Mouse (Mus musculus): Measurements from ENCODE around the gene Pitpnb. TPM values are rescaled to one million over a fixed set of nuclear protein-coding genes. Genes with fewer than 3 reads are reported as not detected.

The Pitpnb gene
- polyA plus RNA-seq, 1 experiment from 2014 or later, result 51.5 TPM

- Histone ChIP-seq H3K4me3 (no peak overlapping the region), H3K27ac (no peak overlapping the region), H3K4me2 (no peak overlapping the region), H3K9ac (no peak overlapping the region), H3K4me1 (peaks cover 14% of the 10 kb centered on the region), H3K9me3 (replicated peaks) (no peaks in the 10 kb centered on the region), H3K27me3 (replicated peaks) (no peaks in the 10 kb centered on the region), H3K36me3 (peaks cover 66% of the 10 kb centered on the region)
- peak; percentile 46; the same call in 1 of the 2 replicates for ATAC-seq
- 78% methylated on average over 12 of the region's 12 CpGs for WGBS (ENCODE audit: insufficient replicate concordance)
These were observed 26.5 kb downstream of the Pitpnb start for GRCm38 (mm10) chr5:111356811-111357617.

- H3K4me1 ChIP-seq, result peaks cover 14% of the 10 kb centered on the region
- H3K9ac ChIP-seq, result no peak overlapping the region
- WGBS (ENCODE audit: insufficient replicate concordance), result 81% methylated on average over 5 of the region's 5 CpGs
- peaks cover 90% of the 10 kb centered on the region for H3K36me3 ChIP-seq
- H3K27me3 ChIP-seq (replicated peaks), result no peaks in the 10 kb centered on the region
- H3K27ac ChIP-seq, result no peak overlapping the region
- H3K9me3 ChIP-seq (replicated peaks), result no peaks in the 10 kb centered on the region
- no peak for ATAC-seq
- no peak overlapping the region for H3K4me3 ChIP-seq
- H3K4me2 ChIP-seq, result no peak overlapping the region
These were observed 30.0 kb downstream of the Pitpnb start for GRCm38 (mm10) chr5:111360546-111360945.

GRCm38 (mm10) chr5:111361058-111361457 lies 30.5 kb downstream of the Pitpnb start:
- Histone ChIP-seq H3K4me2 (no peak overlapping the region), H3K9ac (no peak overlapping the region), H3K9me3 (replicated peaks) (no peaks in the 10 kb centered on the region), H3K4me1 (peaks cover 13% of the 10 kb centered on the region), H3K27ac (no peak overlapping the region), H3K27me3 (replicated peaks) (no peaks in the 10 kb centered on the region), H3K4me3 (no peak overlapping the region), H3K36me3 (peaks cover 90% of the 10 kb centered on the region)
- ATAC-seq, result no peak
- 82% methylated on average over 8 of the region's 8 CpGs for WGBS (ENCODE audit: insufficient replicate concordance)

GRCm38 (mm10) chr5:111361846-111362245 lies 31.3 kb downstream of the Pitpnb start:
- no peak overlapping the region for H3K4me3 ChIP-seq
- H3K4me1 ChIP-seq, result peaks cover 5% of the 10 kb centered on the region
- H3K9ac ChIP-seq, result no peak overlapping the region
- no peak overlapping the region for H3K4me2 ChIP-seq
- H3K27me3 ChIP-seq (replicated peaks), result no peaks in the 10 kb centered on the region
- H3K27ac ChIP-seq, result no peak overlapping the region
- WGBS (ENCODE audit: insufficient replicate concordance), result 83% methylated on average over 7 of the region's 7 CpGs
- no peaks in the 10 kb centered on the region for H3K9me3 ChIP-seq (replicated peaks)
- peaks cover 90% of the 10 kb centered on the region for H3K36me3 ChIP-seq
- no peak for ATAC-seq

GRCm38 (mm10) chr5:111363446-111364062 lies 33.0 kb downstream of the Pitpnb start:
- H3K9ac ChIP-seq, result no peak overlapping the region
- H3K4me2 ChIP-seq, result no peak overlapping the region
- no peaks in the 10 kb centered on the region for H3K9me3 ChIP-seq (replicated peaks)
- H3K27ac ChIP-seq, result no peak overlapping the region
- peaks cover 90% of the 10 kb centered on the region for H3K36me3 ChIP-seq
- no peak for ATAC-seq
- H3K27me3 ChIP-seq (replicated peaks), result no peaks in the 10 kb centered on the region
- 71% methylated on average over 6 of the region's 6 CpGs for WGBS (ENCODE audit: insufficient replicate concordance)
- no peaks in the 10 kb centered on the region for H3K4me1 ChIP-seq
- no peak overlapping the region for H3K4me3 ChIP-seq

GRCm38 (mm10) chr5:111364533-111364932 lies 34.0 kb downstream of the Pitpnb start:
- no peak for ATAC-seq
- H3K4me2 ChIP-seq, result no peak overlapping the region
- peaks cover 90% of the 10 kb centered on the region for H3K36me3 ChIP-seq
- no peaks in the 10 kb centered on the region for H3K9me3 ChIP-seq (replicated peaks)
- H3K27me3 ChIP-seq (replicated peaks), result no peaks in the 10 kb centered on the region
- 45% methylated on average over 3 of the region's 3 CpGs for WGBS (ENCODE audit: insufficient replicate concordance)
- no peak overlapping the region for H3K9ac ChIP-seq
- H3K4me3 ChIP-seq, result no peak overlapping the region
- H3K27ac ChIP-seq, result no peak overlapping the region
- H3K4me1 ChIP-seq, result no peaks in the 10 kb centered on the region

- H3K9me3 ChIP-seq (replicated peaks), result no peaks in the 10 kb centered on the region
- 88% methylated on average over 5 of the region's 5 CpGs for WGBS (ENCODE audit: insufficient replicate concordance)
- H3K9ac ChIP-seq, result no peak overlapping the region
- H3K4me3 ChIP-seq, result no peak overlapping the region
- ATAC-seq, result no peak
- peaks cover 90% of the 10 kb centered on the region for H3K36me3 ChIP-seq
- no peaks in the 10 kb centered on the region for H3K4me1 ChIP-seq
- H3K4me2 ChIP-seq, result no peak overlapping the region
- H3K27me3 ChIP-seq (replicated peaks), result no peaks in the 10 kb centered on the region
- no peak overlapping the region for H3K27ac ChIP-seq
These were observed 35.6 kb downstream of the Pitpnb start for GRCm38 (mm10) chr5:111366140-111366539.

GRCm38 (mm10) chr5:111367937-111368517 lies 37.5 kb downstream of the Pitpnb start:
- H3K27ac ChIP-seq, result no peak overlapping the region
- H3K9me3 ChIP-seq (replicated peaks), result no peaks in the 10 kb centered on the region
- no peak for ATAC-seq
- no peak overlapping the region for H3K4me2 ChIP-seq
- peaks cover 92% of the 10 kb centered on the region for H3K36me3 ChIP-seq
- no peaks in the 10 kb centered on the region for H3K4me1 ChIP-seq
- WGBS (ENCODE audit: insufficient replicate concordance), result 86% methylated on average over 11 of the region's 11 CpGs
- no peak overlapping the region for H3K4me3 ChIP-seq
- no peaks in the 10 kb centered on the region for H3K27me3 ChIP-seq (replicated peaks)
- no peak overlapping the region for H3K9ac ChIP-seq

- no peak overlapping the region for H3K27ac ChIP-seq
- H3K4me1 ChIP-seq, result no peaks in the 10 kb centered on the region
- H3K9me3 ChIP-seq (replicated peaks), result no peaks in the 10 kb centered on the region
- H3K36me3 ChIP-seq, result peaks cover 93% of the 10 kb centered on the region
- H3K27me3 ChIP-seq (replicated peaks), result no peaks in the 10 kb centered on the region
- ATAC-seq, result no peak
- H3K4me3 ChIP-seq, result no peak overlapping the region
- no peak overlapping the region for H3K9ac ChIP-seq
- 85% methylated on average over 5 of the region's 5 CpGs for WGBS (ENCODE audit: insufficient replicate concordance)
- H3K4me2 ChIP-seq, result no peak overlapping the region
These were observed 38.0 kb downstream of the Pitpnb start for GRCm38 (mm10) chr5:111368576-111368975.

GRCm38 (mm10) chr5:111375616-111376015 lies 45.1 kb downstream of the Pitpnb start:
- 0 out of 2 replicates have a peak, but pooled peaks cover 10% of the 10 kb centered on the region for H3K4me1 ChIP-seq
- no peak overlapping the region for H3K4me2 ChIP-seq
- H3K27me3 ChIP-seq (replicated peaks), result no peaks in the 10 kb centered on the region
- H3K36me3 ChIP-seq, result peaks cover 98% of the 10 kb centered on the region
- 81% methylated on average over 4 of the region's 4 CpGs for WGBS (ENCODE audit: insufficient replicate concordance)
- no peak for ATAC-seq
- no peak overlapping the region for H3K27ac ChIP-seq
- H3K9ac ChIP-seq, result no peak overlapping the region
- no peaks in the 10 kb centered on the region for H3K9me3 ChIP-seq (replicated peaks)
- no peak overlapping the region for H3K4me3 ChIP-seq

GRCm38 (mm10) chr5:111376276-111377020 lies 45.9 kb downstream of the Pitpnb start:
- Histone ChIP-seq H3K36me3 (peaks cover 98% of the 10 kb centered on the region), H3K4me2 (no peak overlapping the region), H3K27me3 (replicated peaks) (no peaks in the 10 kb centered on the region), H3K9me3 (replicated peaks) (no peaks in the 10 kb centered on the region), H3K27ac (no peak overlapping the region), H3K9ac (no peak overlapping the region), H3K4me3 (no peak overlapping the region), H3K4me1 (0 out of 2 replicates have a peak, but pooled peaks cover 10% of the 10 kb centered on the region)
- WGBS (ENCODE audit: insufficient replicate concordance), result 89% methylated on average over 24 of the region's 24 CpGs
- ATAC-seq, result no peak

All from liver, embryonic 12.5 days (tissue).